Mouse (Mus musculus): Measurements from ENCODE around the gene Fam57b. TPM values are rescaled to one million over a fixed set of nuclear protein-coding genes. Genes with fewer than 3 reads are reported as not detected.

Fam57b gene
- not detected for polyA plus RNA-seq (2017; shearing (Covaris generic))

DNA sequence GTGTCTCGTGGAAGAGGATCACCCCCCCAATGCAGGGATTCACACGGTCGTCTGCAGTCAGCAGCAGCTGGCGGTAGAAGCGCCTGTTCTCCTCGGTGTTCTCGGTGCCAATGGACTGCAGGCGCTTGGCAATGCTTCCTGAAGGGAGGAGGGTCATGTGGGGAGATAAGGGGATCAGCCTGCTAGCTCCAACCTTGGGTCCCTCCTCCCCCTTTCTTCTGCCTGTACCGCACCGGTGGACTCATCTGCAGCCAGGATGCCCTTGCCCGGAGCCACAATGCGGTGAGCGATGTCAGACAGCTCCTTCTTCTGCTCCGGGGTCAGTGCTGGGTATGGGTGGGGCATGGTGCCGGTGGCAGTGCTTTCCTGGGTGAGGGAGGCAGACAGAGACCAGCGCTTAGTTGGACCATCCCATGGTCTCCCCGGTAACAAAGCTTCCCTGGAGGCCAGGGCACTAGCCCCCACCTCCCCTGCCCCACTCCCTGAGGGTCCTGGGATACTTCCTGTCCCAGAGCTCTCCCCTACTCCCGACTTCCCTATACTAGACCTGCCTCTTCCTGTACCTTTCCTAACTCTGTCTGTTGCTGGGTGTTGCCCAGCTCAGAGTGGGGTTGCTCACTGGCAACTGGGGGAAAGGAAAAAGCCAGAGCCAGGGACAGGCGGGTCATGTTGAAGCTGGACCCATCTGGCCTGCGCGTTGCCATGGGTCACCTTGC is at the start of gene Fam57b:
TSS of gene Fam57b (plus strand) at position 258 of the 716 bp plus-strand sequence.

GRCm38 (mm10) chr7:126759050-126759671 is 38.3 kb upstream of the Fam57b start, which contains the start of gene Mapk3:
Gene Mapk3 (plus strand): TSS chr7:126759601.

GRCm38 (mm10) chr7:126766201-126766600 is 31.3 kb upstream of the Fam57b start, which contains the start of gene Gdpd3:
Gene Gdpd3 (plus strand): TSS chr7:126766334.

GRCm38 (mm10) chr7:126776598-126777057 is 20.8 kb upstream of the Fam57b start, which contains the start of gene Ypel3:
Gene Ypel3 (plus strand): TSS chr7:126776955.

GRCm38 (mm10) chr7:126780971-126781635 is 16.4 kb upstream of the Fam57b start, which contains the start of gene Tbx6:
Gene Tbx6 (plus strand): TSS chr7:126781483.

DNA sequence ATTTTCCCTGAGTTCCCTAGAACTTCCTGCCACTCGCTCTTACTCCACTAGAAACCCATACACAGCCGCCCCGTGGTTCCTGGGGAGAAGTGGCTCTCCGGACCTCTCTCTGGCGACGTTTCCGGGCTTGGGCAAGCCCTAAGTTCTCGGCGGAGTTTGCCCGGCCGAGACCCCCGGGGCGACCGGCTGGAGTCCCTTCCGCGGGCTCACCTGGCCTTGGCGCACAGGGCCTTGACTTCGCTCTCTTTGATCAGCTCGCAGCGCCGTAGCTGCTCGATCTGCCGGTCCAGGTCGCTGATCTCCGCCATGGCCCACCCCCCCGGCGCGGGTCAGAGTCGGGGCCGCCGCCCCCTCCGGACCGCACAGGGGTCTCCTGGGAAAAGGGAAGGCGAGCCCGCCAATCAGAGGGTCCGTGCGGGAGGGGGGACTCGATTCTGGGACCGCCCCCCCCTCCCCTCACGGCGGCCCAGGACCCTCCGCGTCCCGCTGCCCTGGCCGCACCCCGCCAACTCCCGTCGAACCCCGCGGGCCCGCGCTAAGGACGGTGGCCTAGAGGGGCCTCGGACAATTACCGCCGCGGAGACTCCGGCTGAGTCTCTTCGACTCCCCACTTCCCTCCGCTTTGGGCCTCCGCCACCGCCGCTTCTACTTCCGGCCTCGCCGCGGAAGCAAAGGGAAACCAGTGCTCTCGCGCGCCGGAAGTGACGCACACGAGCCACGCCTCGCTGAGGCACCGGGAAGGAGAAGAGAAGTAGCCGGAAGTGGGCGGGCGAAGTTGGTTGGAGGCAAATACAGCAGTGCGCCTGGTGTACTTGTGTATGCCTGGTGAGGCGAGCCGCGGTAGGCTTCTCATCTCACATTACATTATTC is 5.4 kb upstream of the Fam57b start, which contains the start of gene Ppp4c:
TSS of gene Ppp4c (minus strand) at position 646 of the 870 bp plus-strand sequence.

GRCm38 (mm10) chr7:126831539-126831938 is 34.1 kb downstream of the Fam57b start, which contains the start of gene 4930451I11Rik:
Gene 4930451I11Rik (minus strand): TSS chr7:126831639.

GRCm38 (mm10) chr7:126847116-126847420 is 49.6 kb downstream of the Fam57b start, which contains the start of gene Doc2a:
Gene Doc2a (plus strand): TSS chr7:126847416.

DNA sequence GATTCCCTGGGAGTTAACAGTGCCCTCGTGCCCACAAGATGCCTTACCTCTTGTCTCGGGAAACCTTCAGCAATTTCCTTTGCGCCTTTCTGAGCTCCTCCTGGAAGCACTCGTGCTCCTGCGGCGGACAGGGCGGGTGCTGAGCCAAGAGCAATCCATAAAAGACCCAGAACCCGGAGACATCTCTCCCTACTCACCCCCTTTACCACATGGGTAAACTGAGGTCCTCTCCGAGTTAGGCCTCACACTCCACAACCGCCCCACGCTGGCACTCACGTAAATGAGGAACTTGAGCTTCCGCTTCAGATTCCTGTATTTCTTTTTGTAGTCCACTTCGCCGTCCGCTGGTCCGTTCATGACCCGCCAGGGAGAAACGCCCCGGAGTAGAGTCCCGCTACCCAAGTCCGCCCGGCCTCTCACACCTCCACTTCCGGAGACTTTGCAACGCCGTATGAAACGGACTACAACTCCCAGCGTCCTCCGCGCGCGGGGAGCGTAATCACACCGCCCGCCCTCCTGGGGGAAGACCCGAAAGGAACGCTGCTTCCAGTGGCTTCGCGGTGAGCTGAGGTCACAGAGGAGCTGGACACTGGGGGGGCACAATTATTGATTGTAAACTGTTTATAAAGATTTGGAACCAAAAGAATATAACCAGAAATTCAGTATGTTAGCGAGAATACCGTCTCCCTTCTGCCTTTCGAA is 64.1 kb downstream of the Fam57b start, which contains the start of gene Hirip3:
TSS of gene Hirip3 (plus strand) at position 544 of the 702 bp plus-strand sequence.

DNA sequence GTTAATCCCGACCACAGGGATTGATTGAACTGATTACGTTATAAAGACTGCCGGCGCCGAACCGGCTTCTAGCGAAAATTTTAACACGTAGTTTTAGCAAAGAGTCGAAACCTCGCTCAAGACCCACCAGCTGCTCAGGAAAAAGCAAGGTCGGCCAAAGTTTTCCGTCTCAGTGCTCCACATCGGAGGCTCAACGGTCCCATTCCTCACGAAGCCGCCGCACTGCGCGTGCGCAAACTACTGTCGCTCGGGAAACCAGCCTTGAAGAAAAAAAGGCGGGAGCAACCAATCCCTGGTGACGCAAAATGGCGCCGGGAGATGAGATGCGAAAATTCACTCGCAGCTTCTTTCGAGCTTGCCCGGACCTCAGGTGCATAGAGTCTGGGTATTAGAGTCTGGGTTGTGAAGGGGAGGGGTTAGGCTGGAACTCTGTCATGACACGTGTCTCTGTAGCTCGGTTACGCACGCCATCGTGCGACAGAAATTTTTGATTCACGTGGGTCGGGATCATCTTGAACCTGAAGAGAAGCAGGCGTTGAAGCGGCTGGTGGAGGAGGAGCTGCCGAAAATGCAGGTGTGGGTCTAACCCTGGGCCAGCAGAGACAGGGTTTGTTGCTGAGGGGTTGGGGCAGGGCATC is 64.8 kb downstream of the Fam57b start, which contains the start of gene Ino80e:
TSS of gene Ino80e (minus strand) at position 231 of the 638 bp plus-strand sequence.

Other genes with a start within 250 kb of the Fam57b start
- gene Eif3c, start 231.3 kb upstream of the Fam57b start, polyA plus RNA-seq (2017; shearing (Covaris generic)): 238 TPM
- gene Apobr, start 212.7 kb upstream of the Fam57b start, polyA plus RNA-seq (2017; shearing (Covaris generic)): 3.2 TPM
- 109 TPM for gene Cln3, start 211.9 kb upstream of the Fam57b start, polyA plus RNA-seq (2017; shearing (Covaris generic))
- gene Il27, start 202.7 kb upstream of the Fam57b start, polyA plus RNA-seq (2017; shearing (Covaris generic)): not detected
- not detected for gene Nupr1, start 166.8 kb upstream of the Fam57b start, polyA plus RNA-seq (2017; shearing (Covaris generic))
- gene Sgf29, start 148.4 kb upstream of the Fam57b start, polyA plus RNA-seq (2017; shearing (Covaris generic)): 132 TPM
- 1.4 TPM for gene Sult1a1, start 121.2 kb upstream of the Fam57b start, polyA plus RNA-seq (2017; shearing (Covaris generic))
- gene Bola2, start 102.3 kb upstream of the Fam57b start, polyA plus RNA-seq (2017; shearing (Covaris generic)): 153 TPM
- gene Slx1b, start 101.9 kb upstream of the Fam57b start, polyA plus RNA-seq (2017; shearing (Covaris generic)): 10.8 TPM
- gene Coro1a, start 89.9 kb upstream of the Fam57b start, polyA plus RNA-seq (2017; shearing (Covaris generic)): 3,709 TPM
- 37.7 TPM for gene Mapk3, start 38.1 kb upstream of the Fam57b start, polyA plus RNA-seq (2017; shearing (Covaris generic))
- 1.9 TPM for gene Gdpd3, start 31.3 kb upstream of the Fam57b start, polyA plus RNA-seq (2017; shearing (Covaris generic))
- gene Ypel3, start 20.7 kb upstream of the Fam57b start, polyA plus RNA-seq (2017; shearing (Covaris generic)): 201 TPM
- 4.0 TPM for gene Tbx6, start 16.2 kb upstream of the Fam57b start, polyA plus RNA-seq (2017; shearing (Covaris generic))
- gene Ppp4c, start 5.2 kb upstream of the Fam57b start, polyA plus RNA-seq (2017; shearing (Covaris generic)): 333 TPM
- gene 4930451I11Rik, start 34.0 kb downstream of the Fam57b start, polyA plus RNA-seq (2017; shearing (Covaris generic)): not detected
- not detected for gene Doc2a, start 49.7 kb downstream of the Fam57b start, polyA plus RNA-seq (2017; shearing (Covaris generic))
- 10.6 TPM for gene Hirip3, start 64.3 kb downstream of the Fam57b start, polyA plus RNA-seq (2017; shearing (Covaris generic))
- 113 TPM for gene Ino80e, start 64.7 kb downstream of the Fam57b start, polyA plus RNA-seq (2017; shearing (Covaris generic))
- 53.3 TPM for gene Taok2, start 87.0 kb downstream of the Fam57b start, polyA plus RNA-seq (2017; shearing (Covaris generic))
- 58.9 TPM for gene Tmem219, start 125.2 kb downstream of the Fam57b start, polyA plus RNA-seq (2017; shearing (Covaris generic))
- gene Kctd13, start 131.2 kb downstream of the Fam57b start, polyA plus RNA-seq (2017; shearing (Covaris generic)): 9.7 TPM
- gene Asphd1, start 151.9 kb downstream of the Fam57b start, polyA plus RNA-seq (2017; shearing (Covaris generic)): 0.19 TPM
- 0.66 TPM for gene Sez6l2, start 152.9 kb downstream of the Fam57b start, polyA plus RNA-seq (2017; shearing (Covaris generic))
- gene Cdipt, start 178.2 kb downstream of the Fam57b start, polyA plus RNA-seq (2017; shearing (Covaris generic)): 326 TPM
- 2.2 TPM for gene Cdiptos, start 178.4 kb downstream of the Fam57b start, polyA plus RNA-seq (2017; shearing (Covaris generic))
- 51.3 TPM for gene Mvp, start 217.0 kb downstream of the Fam57b start, polyA plus RNA-seq (2017; shearing (Covaris generic))
- 2.1 TPM for gene Pagr1b, start 218.8 kb downstream of the Fam57b start, polyA plus RNA-seq (2017; shearing (Covaris generic))
- gene Pagr1a, start 219.7 kb downstream of the Fam57b start, polyA plus RNA-seq (2017; shearing (Covaris generic)): 148 TPM
- gene Gm42742, start 223.4 kb downstream of the Fam57b start, polyA plus RNA-seq (2017; shearing (Covaris generic)): 28.1 TPM
- gene Prrt2, start 223.5 kb downstream of the Fam57b start, polyA plus RNA-seq (2017; shearing (Covaris generic)): 17.3 TPM
- 19.6 TPM for gene Maz, start 229.4 kb downstream of the Fam57b start, polyA plus RNA-seq (2017; shearing (Covaris generic))
- gene Kif22, start 244.8 kb downstream of the Fam57b start, polyA plus RNA-seq (2017; shearing (Covaris generic)): 11.8 TPM